Mouse (Mus musculus) layer of hippocampus, adult 6 months (tissue): Measurements from ENCODE around the gene Ythdf2. TPM values are rescaled to one million over a fixed set of nuclear protein-coding genes. Genes with fewer than 3 reads are reported as not detected.

Experiments used
- long read RNA-seq, 2 experiments: library from polyadenylated mRNA; unstranded; transcript quantifications; one replicate each; pipeline ENCODE4 v2.0.0; 2019 to 2020
- microRNA-seq: library from miRNA; unstranded; fragments of <30 nt; microRNA quantifications from one replicate; pipeline ENCODE4 v1.2.0, GENCODE M21; 2020
- polyA plus RNA-seq: library from polyadenylated mRNA; unstranded; fragments of <200 nt; fragmentation: Nextera tagmentation; gene quantifications from 2 replicates; pipeline ENCODE4 v1.2.3, GENCODE M21; 2021

Ythdf2 gene
- polyA plus RNA-seq: 51.0 and 52.0 TPM in 2 replicates
- long read RNA-seq, experiment 1, full-length matches to known transcripts: 148 of 163 reads
- long read RNA-seq, experiment 1, partial matches to known transcripts: 9 of 163 reads
- long read RNA-seq, experiment 1, other reads (novel, unspliced or antisense): 6 of 163 reads
- long read RNA-seq, experiment 2, full-length matches to known transcripts: 598 of 615 reads
- long read RNA-seq, experiment 2, partial matches to known transcripts: 6 of 615 reads
- long read RNA-seq, experiment 2, other reads (novel, unspliced or antisense): 11 of 615 reads

GRCm38 (mm10) chr4:132211953-132212734 lies at the start of gene Ythdf2:
Ythdf2 (minus strand) TSS chr4:132212303.

DNA sequence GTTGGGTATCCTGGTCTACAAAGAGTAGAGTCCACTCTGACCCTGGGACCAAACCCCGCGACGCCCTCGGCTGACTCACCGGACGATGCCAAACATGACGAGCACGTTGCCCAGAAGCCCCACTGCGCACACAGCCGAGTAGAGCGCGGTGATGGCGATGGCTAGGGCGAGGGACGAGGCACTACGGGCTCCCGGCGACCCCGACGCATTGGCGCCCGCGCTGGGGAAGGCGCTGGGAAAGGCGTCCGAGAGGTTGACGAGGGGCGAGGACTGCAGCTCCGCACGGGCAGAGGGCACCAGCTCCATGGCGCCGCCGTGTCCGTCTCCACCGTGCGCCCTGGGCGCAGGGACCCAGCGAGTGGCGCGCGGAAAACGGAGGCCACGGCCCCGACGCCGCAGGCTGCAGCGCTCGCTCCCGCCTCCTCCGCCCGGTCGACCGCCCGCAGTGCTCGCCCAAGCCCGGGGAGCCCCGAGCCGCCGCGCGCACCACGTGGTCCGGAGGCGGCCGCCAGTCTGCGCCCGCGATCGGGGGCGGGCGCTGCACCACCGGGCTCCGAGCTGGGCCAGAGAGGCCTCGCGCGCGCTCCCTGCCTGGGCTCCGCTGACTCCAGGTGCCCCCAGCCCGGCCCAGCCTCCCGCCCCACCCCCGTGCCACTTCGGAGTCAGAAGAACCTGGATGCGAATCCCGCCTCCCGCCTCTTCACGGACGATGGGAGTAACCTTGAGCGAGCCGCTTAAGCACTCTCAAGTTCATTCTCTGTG lies 67.8 kb downstream of the Ythdf2 start, which contains the start of gene Oprd1:
TSS of gene Oprd1 (minus strand) at position 407 of the 762 bp plus-strand sequence.

Small RNA genes lying within 50 kb of the gene (microRNA-seq; reads per million reads assigned to microRNA genes)
- not detected for gene Gm22033

Other genes starting within 250 kb of the Ythdf2 start
- gene Gm10300, start 137.6 kb downstream of the Ythdf2 start, polyA plus RNA-seq: 0.06 and 0.08 TPM in 2 replicates
- gene Epb41, start 137.0 kb downstream of the Ythdf2 start, polyA plus RNA-seq: 3.9 TPM in 2 replicates
- 0.59 and 0.63 TPM in 2 replicates for gene Oprd1, start 67.8 kb downstream of the Ythdf2 start, polyA plus RNA-seq
- 11.1 and 14.6 TPM in 2 replicates for gene Gmeb1, start 49.3 kb upstream of the Ythdf2 start, polyA plus RNA-seq
- 21.8 and 30.4 TPM in 2 replicates for gene Taf12, start 62.1 kb upstream of the Ythdf2 start, polyA plus RNA-seq
- 6.3 and 7.0 TPM in 2 replicates for gene Rab42, start 91.1 kb upstream of the Ythdf2 start, polyA plus RNA-seq
- gene Trnau1ap, start 117.2 kb upstream of the Ythdf2 start, polyA plus RNA-seq: 52.5 and 52.7 TPM in 2 replicates
- gene Rcc1, start 141.3 kb upstream of the Ythdf2 start, polyA plus RNA-seq: 5.5 TPM in 2 replicates
- 1.4 and 1.6 TPM in 2 replicates for gene Phactr4, start 210.2 kb upstream of the Ythdf2 start, polyA plus RNA-seq